Mouse (Mus musculus) limb, embryonic 11.5 days (tissue): ENCODE results near the gene Rprd1b. TPM values are rescaled to one million over a fixed set of nuclear protein-coding genes. Genes with fewer than 3 reads are reported as not detected.

ENCODE experiments used
- ATAC-seq: fragments of 200-750 bp; cut with Nextera tagmentation; 2 replicates; pipeline ENCODE4 v1.8.0; 2017; ENCODE audit warnings: low read depth; ENCODE audit not compliant: insufficient number of reproducible peaks, low FRiP score, low TSS enrichment
- DNase-seq: peaks from one replicate; pipeline ENCODE4 v3.0.0-alpha.2; 2015; ENCODE audit warnings: low spot score
- H3K27ac ChIP-seq: fragments of 300-500 bp; sonication (generic); replicated peaks from 2 replicates; pipeline ENCODE4 v1.5.1; 2014; ENCODE audit warnings: low read depth, mild to moderate bottlenecking, low read length
- H3K27me3 ChIP-seq: fragments of 300-500 bp; sonication (generic); 2 replicates; pipeline ENCODE4 v1.6.1; 2014; ENCODE audit warnings: mild to moderate bottlenecking, low read length, mixed read lengths; ENCODE audit not compliant: control insufficient read depth, insufficient read depth
- H3K36me3 ChIP-seq: fragments of 300-500 bp; sonication (generic); 2 replicates; pipeline ENCODE4 v1.6.1; 2014; ENCODE audit warnings: mild to moderate bottlenecking, low read length, moderate library complexity, mixed read lengths; ENCODE audit not compliant: control insufficient read depth, insufficient read depth
- H3K4me1 ChIP-seq: fragments of 300-500 bp; sonication (generic); 2 replicates; pipeline ENCODE4 v1.6.1; 2014; ENCODE audit warnings: low read length, mixed read lengths; ENCODE audit not compliant: control insufficient read depth, insufficient read depth
- H3K4me2 ChIP-seq: fragments of 300-500 bp; sonication (generic); 2 replicates; pipeline ENCODE4 v1.6.1; 2014; ENCODE audit warnings: low read depth, mild to moderate bottlenecking, moderate library complexity; ENCODE audit not compliant: severe bottlenecking
- H3K4me3 ChIP-seq: fragments of 300-500 bp; sonication (generic); 2 replicates; pipeline ENCODE4 v1.5.1; 2014; ENCODE audit warnings: low read depth, low read length
- H3K9ac ChIP-seq: fragments of 300-500 bp; sonication (generic); 2 replicates; pipeline ENCODE4 v1.6.1; 2014; ENCODE audit warnings: mild to moderate bottlenecking, low read length
- H3K9me3 ChIP-seq: fragments of 300-500 bp; sonication (generic); 2 replicates; pipeline ENCODE4 v1.6.1; 2016; ENCODE audit warnings: low read length; ENCODE audit not compliant: control insufficient read depth
- WGBS: fragments of 180-500 bp; shearing (Covaris S2); extraction: QIAGEN DNeasy Blood & Tissue Kit; methylation state at CpG from one replicate; pipeline ENCODE4 v1.1.7; 2014; 5-methylcytosine and 5-hydroxymethylcytosine counted together
- polyA plus RNA-seq: library from polyadenylated mRNA; unstranded; fragments of >200 nt; fragmentation: Nextera tagmentation; extraction: Ambion mirVana; gene quantifications from 2 replicates; pipeline ENCODE4 v1.2.1, GENCODE M21; 2014

The Rprd1b gene
- polyA plus RNA-seq, 1 experiment from 2014 or later: 64.7 TPM

- peaks cover 7% of the 10 kb centered on the region for H3K4me1 ChIP-seq
- no peaks in the 10 kb centered on the region for H3K36me3 ChIP-seq
- H3K9ac ChIP-seq: no peak overlapping the region
- DNase-seq (no peak), ATAC-seq (no peak)
- H3K4me2 ChIP-seq: no peak overlapping the region
- WGBS: 63% methylated on average over 6 of the region's 6 CpGs
- no peaks in the 10 kb centered on the region for H3K27me3 ChIP-seq
- H3K4me3 ChIP-seq: no peak overlapping the region
- no peaks in the 10 kb centered on the region; the same call in 1 of the 2 replicates for H3K9me3 ChIP-seq
- H3K27ac ChIP-seq: no peak overlapping the region
These were observed 104.8 kb downstream of the Rprd1b start for GRCm38 (mm10) chr2:158133050-158133449.

DNA sequence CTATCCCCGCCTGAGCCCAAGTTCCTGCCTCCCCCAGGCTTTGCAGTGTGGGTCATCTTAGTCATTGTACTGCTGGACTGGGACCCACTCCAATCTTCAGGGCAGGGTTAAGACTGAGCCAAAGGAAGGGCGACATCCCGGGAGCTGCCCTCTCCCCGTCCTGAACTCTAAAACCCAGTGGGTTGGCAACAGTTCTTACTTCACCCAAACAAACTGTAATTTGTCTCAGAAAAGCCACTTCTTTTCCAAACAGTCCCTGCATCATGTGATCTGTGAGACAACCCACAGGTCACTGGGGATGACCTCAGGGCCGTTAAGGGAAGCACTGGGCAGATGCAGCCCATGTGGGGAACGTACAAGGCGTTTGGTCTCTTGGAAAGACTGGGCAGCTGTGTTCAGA lies 107.9 kb downstream of the Rprd1b start:
- 0 out of 2 replicates have a peak, but pooled peaks cover 3% of the 10 kb centered on the region for H3K4me1 ChIP-seq
- DNase-seq (no peak), ATAC-seq (no peak)
- no peaks in the 10 kb centered on the region for H3K27me3 ChIP-seq
- no peak overlapping the region for H3K27ac ChIP-seq
- H3K9me3 ChIP-seq: no peaks in the 10 kb centered on the region
- no peaks in the 10 kb centered on the region for H3K36me3 ChIP-seq
- H3K9ac ChIP-seq: no peak overlapping the region
- WGBS: 38% methylated on average over 7 of the region's 7 CpGs
- H3K4me3 ChIP-seq: no peak overlapping the region
- no peak overlapping the region for H3K4me2 ChIP-seq

- H3K36me3 ChIP-seq: no peaks in the 10 kb centered on the region
- no peak overlapping the region for H3K9ac ChIP-seq
- ATAC-seq (no peak), DNase-seq (no peak)
- no peaks in the 10 kb centered on the region for H3K9me3 ChIP-seq
- WGBS: 89% methylated on average over 12 of the region's 12 CpGs
- H3K27ac ChIP-seq: no peak overlapping the region
- H3K27me3 ChIP-seq: 0 out of 2 replicates have a peak, but pooled peaks cover 2% of the 10 kb centered on the region
- H3K4me1 ChIP-seq: no peaks in the 10 kb centered on the region
- no peak overlapping the region for H3K4me2 ChIP-seq
- no peak overlapping the region for H3K4me3 ChIP-seq
These were observed 109.5 kb downstream of the Rprd1b start for GRCm38 (mm10) chr2:158137771-158138170.

DNA sequence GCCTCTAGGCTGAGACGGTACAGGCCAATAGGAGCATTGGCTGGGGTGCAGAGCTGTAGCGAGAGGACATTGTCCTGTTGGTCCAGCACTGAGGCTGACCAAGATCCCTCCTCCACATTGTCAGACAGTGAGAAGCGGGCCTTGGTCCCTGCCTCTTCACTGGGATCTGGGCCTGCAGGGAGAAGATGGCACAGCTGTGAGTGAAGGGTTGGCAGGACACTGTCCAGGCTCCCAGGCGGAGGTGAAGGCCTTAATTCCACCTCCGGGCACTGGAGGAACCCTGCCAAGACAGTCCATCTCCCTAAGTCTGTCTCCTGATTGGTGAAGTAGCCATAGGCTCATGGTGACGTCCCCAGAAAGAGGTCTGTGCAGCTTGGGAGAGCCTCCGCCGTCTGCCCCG lies 110.5 kb downstream of the Rprd1b start:
- H3K4me1 ChIP-seq: no peaks in the 10 kb centered on the region
- H3K36me3 ChIP-seq: no peaks in the 10 kb centered on the region
- DNase-seq: no peak
- H3K9me3 ChIP-seq: no peaks in the 10 kb centered on the region
- H3K27me3 ChIP-seq: 0 out of 2 replicates have a peak, but pooled peaks cover 2% of the 10 kb centered on the region
- H3K9ac ChIP-seq: no peak overlapping the region
- no peak overlapping the region for H3K4me2 ChIP-seq
- no peak for ATAC-seq
- 91% methylated on average over 9 of the region's 9 CpGs for WGBS
- H3K27ac ChIP-seq: no peak overlapping the region
- no peak overlapping the region for H3K4me3 ChIP-seq

- Histone ChIP-seq H3K4me2 (no peak overlapping the region), H3K27ac (no peak overlapping the region), H3K4me3 (no peak overlapping the region), H3K27me3 (0 out of 2 replicates have a peak, but pooled peaks cover 2% of the 10 kb centered on the region), H3K9me3 (no peaks in the 10 kb centered on the region), H3K36me3 (no peaks in the 10 kb centered on the region), H3K9ac (no peak overlapping the region), H3K4me1 (no peaks in the 10 kb centered on the region)
- 51% methylated on average over 7 of the region's 7 CpGs for WGBS
- no peak for DNase-seq
- no peak for ATAC-seq
These were observed 111.3 kb downstream of the Rprd1b start for GRCm38 (mm10) chr2:158139628-158140027.

- Histone ChIP-seq H3K27me3 (peaks cover 2% of the 10 kb centered on the region; the same call in 1 of the 2 replicates), H3K4me1 (no peaks in the 10 kb centered on the region), H3K4me2 (no peak overlapping the region), H3K27ac (no peak overlapping the region), H3K9me3 (no peaks in the 10 kb centered on the region), H3K4me3 (no peak overlapping the region), H3K9ac (no peak overlapping the region), H3K36me3 (no peaks in the 10 kb centered on the region)
- DNase-seq: no peak
- ATAC-seq: no peak
- 86% methylated on average over 5 of the region's 5 CpGs for WGBS
These were observed 112.4 kb downstream of the Rprd1b start for GRCm38 (mm10) chr2:158140664-158141063.

DNA sequence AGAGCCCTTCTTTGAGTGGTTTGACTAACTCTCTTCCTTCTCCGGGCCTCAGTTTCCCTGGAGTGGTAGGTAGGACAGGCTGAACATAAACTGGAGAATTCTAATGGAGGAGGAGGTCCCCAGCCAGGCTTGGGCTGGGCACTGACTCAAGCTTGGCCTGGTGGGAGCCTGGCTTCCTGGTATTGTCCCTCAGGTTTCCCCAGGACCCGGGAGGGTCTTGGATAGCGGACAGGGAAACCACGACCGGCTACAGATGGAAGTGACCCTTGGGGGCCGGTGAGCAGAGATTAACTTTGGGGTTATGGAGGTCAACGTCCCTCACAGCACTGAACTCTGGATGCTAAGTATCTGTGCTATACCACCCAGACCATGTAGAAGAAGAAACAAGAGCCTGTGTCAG lies 113.0 kb downstream of the Rprd1b start:
- ATAC-seq (no peak), DNase-seq (no peak)
- Histone ChIP-seq H3K9me3 (no peaks in the 10 kb centered on the region), H3K4me1 (no peaks in the 10 kb centered on the region), H3K36me3 (no peaks in the 10 kb centered on the region), H3K9ac (no peak overlapping the region), H3K27ac (no peak overlapping the region), H3K4me3 (no peak overlapping the region), H3K4me2 (no peak overlapping the region), H3K27me3 (peaks cover 4% of the 10 kb centered on the region)
- 78% methylated on average over 7 of the region's 7 CpGs for WGBS

DNA sequence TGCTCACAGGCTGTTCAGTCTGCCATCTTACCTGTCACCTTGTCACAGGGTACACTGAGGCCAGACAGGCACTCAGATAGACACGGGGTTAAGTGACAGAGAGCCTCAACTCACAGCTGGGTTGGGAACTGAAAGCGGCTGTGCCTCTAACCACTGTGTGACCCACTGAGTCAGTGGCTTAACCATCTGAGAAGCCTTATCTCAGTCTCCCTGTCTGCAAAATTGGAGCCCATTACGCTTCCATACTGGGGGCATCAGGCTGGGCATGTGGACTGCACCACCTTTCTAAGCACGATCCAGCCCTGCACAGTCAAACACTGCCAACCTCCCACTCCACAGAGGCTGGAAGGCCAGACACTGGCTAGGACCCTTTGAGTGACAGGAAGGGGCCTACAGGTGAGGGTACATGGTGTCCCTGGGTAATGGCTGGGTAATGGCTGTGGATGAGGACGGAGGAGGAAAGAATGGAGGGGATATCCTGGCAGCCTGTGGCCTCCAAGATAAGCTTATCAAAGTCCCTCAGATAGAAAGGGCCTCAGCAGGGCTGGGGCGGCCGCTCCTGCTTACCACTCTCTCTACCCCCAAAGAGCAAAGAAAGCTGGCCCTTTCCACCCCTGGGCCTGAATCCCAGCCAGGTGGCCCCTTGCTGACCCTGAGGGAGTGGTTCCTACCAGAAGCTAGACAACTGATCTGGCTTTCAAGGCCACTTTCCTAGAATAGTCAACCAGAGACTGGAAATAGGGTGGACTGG lies 113.6 kb downstream of the Rprd1b start:
- Histone ChIP-seq H3K4me2 (no peak overlapping the region), H3K36me3 (no peaks in the 10 kb centered on the region), H3K27ac (no peak overlapping the region), H3K27me3 (peaks cover 5% of the 10 kb centered on the region), H3K4me1 (no peaks in the 10 kb centered on the region), H3K9me3 (no peaks in the 10 kb centered on the region), H3K9ac (no peak overlapping the region), H3K4me3 (no peak overlapping the region)
- WGBS: 85% methylated on average over 7 of the region's 7 CpGs
- ATAC-seq (no peak), DNase-seq (no peak)
